Mouse (Mus musculus): ENCODE measurements around the gene Usp4. TPM values are rescaled to one million over a fixed set of nuclear protein-coding genes. Genes with fewer than 3 reads are reported as not detected.

Gene Usp4
- polyA plus RNA-seq, 1 experiment from 2014 or later: 68.3 TPM

GRCm38 (mm10) chr9:108412221-108412620 is 64.6 kb downstream of the Usp4 start:
- Histone ChIP-seq H3K4me3 (no peak overlapping the region), H3K4me1 (replicated peaks) (peaks cover 4% of the 10 kb centered on the region; the same call in 1 of the 2 replicates), H3K36me3 (no peaks in the 10 kb centered on the region), H3K9me3 (replicated peaks) (no peaks in the 10 kb centered on the region), H3K4me2 (no peak overlapping the region), H3K9ac (no peak overlapping the region), H3K27me3 (no peaks in the 10 kb centered on the region), H3K27ac (no peak overlapping the region)
- ATAC-seq (replicated peaks; ENCODE audit: insufficient number of reproducible peaks, insufficient read depth, low FRiP score, low read depth): no peak
- 68% methylated on average over 1 of the region's 1 CpGs for WGBS

GRCm38 (mm10) chr9:108428384-108428783 is 80.7 kb downstream of the Usp4 start, which contains the start of gene Ccdc36:
Gene Ccdc36 (minus strand): TSS chr9:108428484.
- no peak for ATAC-seq (replicated peaks; ENCODE audit: insufficient number of reproducible peaks, insufficient read depth, low FRiP score, low read depth)
- H3K27me3 ChIP-seq: no peaks in the 10 kb centered on the region
- no peak within 1 kb of the TSS for H3K4me3 ChIP-seq
- no peak within 1 kb of the TSS for H3K4me2 ChIP-seq
- H3K36me3 ChIP-seq: no peaks in the 10 kb centered on the region
- H3K27ac ChIP-seq: no peak within 1 kb of the TSS
- H3K9me3 ChIP-seq (replicated peaks): no peaks in the 10 kb centered on the region
- H3K9ac ChIP-seq: no peak within 1 kb of the TSS
- peaks cover 4% of the 10 kb centered on the region; the same call in 1 of the 2 replicates for H3K4me1 ChIP-seq (replicated peaks)

GRCm38 (mm10) chr9:108431431-108432067 is 83.9 kb downstream of the Usp4 start:
- Histone ChIP-seq H3K9me3 (replicated peaks) (no peaks in the 10 kb centered on the region), H3K4me3 (peak overlapping the region; percentile 42), H3K4me2 (peak overlapping the region; percentile 67), H3K27me3 (no peaks in the 10 kb centered on the region), H3K36me3 (no peaks in the 10 kb centered on the region), H3K27ac (no peak overlapping the region), H3K4me1 (replicated peaks) (peaks cover 4% of the 10 kb centered on the region; the same call in 1 of the 2 replicates), H3K9ac (no peak overlapping the region)
- ATAC-seq (replicated peaks; ENCODE audit: insufficient number of reproducible peaks, insufficient read depth, low FRiP score, low read depth): 0 out of 2 replicates have a peak, but pooled peaks have one; percentile 39
- WGBS: 40% methylated on average over 32 of the region's 32 CpGs

GRCm38 (mm10) chr9:108436182-108436581 is 88.5 kb downstream of the Usp4 start, which contains the start of gene BC048562:
Gene BC048562 (plus strand): TSS chr9:108436482.
- no peak within 1 kb of the TSS for H3K27ac ChIP-seq
- no peak within 1 kb of the TSS for H3K4me2 ChIP-seq
- no peak for ATAC-seq (replicated peaks; ENCODE audit: insufficient number of reproducible peaks, insufficient read depth, low FRiP score, low read depth)
- H3K9me3 ChIP-seq (replicated peaks): no peaks in the 10 kb centered on the region
- no peak within 1 kb of the TSS for H3K4me3 ChIP-seq
- 69% methylated on average over 3 of the region's 3 CpGs for WGBS
- H3K36me3 ChIP-seq: no peaks in the 10 kb centered on the region
- peaks cover 18% of the 10 kb centered on the region for H3K4me1 ChIP-seq (replicated peaks)
- no peak within 1 kb of the TSS for H3K9ac ChIP-seq
- no peaks in the 10 kb centered on the region for H3K27me3 ChIP-seq

- no peak overlapping the region for H3K9ac ChIP-seq
- no peak overlapping the region for H3K27ac ChIP-seq
- H3K36me3 ChIP-seq: no peaks in the 10 kb centered on the region
- no peak overlapping the region for H3K4me3 ChIP-seq
- 72% methylated on average over 6 of the region's 6 CpGs for WGBS
- ATAC-seq (replicated peaks; ENCODE audit: insufficient number of reproducible peaks, insufficient read depth, low FRiP score, low read depth): no peak
- H3K4me2 ChIP-seq: no peak overlapping the region
- H3K27me3 ChIP-seq: no peaks in the 10 kb centered on the region
- no peaks in the 10 kb centered on the region for H3K9me3 ChIP-seq (replicated peaks)
- H3K4me1 ChIP-seq (replicated peaks): peaks cover 30% of the 10 kb centered on the region
These were observed 91.5 kb downstream of the Usp4 start for GRCm38 (mm10) chr9:108439176-108439575.

GRCm38 (mm10) chr9:108440485-108440884 is 92.8 kb downstream of the Usp4 start:
- Histone ChIP-seq H3K4me2 (no peak overlapping the region), H3K4me3 (no peak overlapping the region), H3K4me1 (replicated peaks) (peaks cover 32% of the 10 kb centered on the region), H3K9ac (0 out of 2 replicates have a peak overlapping the region, but pooled peaks have one; percentile 20), H3K27ac (peak overlapping the region; percentile 17), H3K9me3 (replicated peaks) (no peaks in the 10 kb centered on the region), H3K27me3 (no peaks in the 10 kb centered on the region), H3K36me3 (no peaks in the 10 kb centered on the region)
- WGBS: 62% methylated on average over 5 of the region's 5 CpGs
- ATAC-seq (replicated peaks; ENCODE audit: insufficient number of reproducible peaks, insufficient read depth, low FRiP score, low read depth): no peak

- Histone ChIP-seq H3K9ac (no peak overlapping the region), H3K9me3 (replicated peaks) (no peaks in the 10 kb centered on the region), H3K27me3 (no peaks in the 10 kb centered on the region), H3K27ac (peak overlapping the region; percentile 55), H3K36me3 (no peaks in the 10 kb centered on the region), H3K4me1 (replicated peaks) (peaks cover 33% of the 10 kb centered on the region), H3K4me3 (no peak overlapping the region), H3K4me2 (peak overlapping the region; percentile 35)
- ATAC-seq (replicated peaks; ENCODE audit: insufficient number of reproducible peaks, insufficient read depth, low FRiP score, low read depth): 0 out of 2 replicates have a peak, but pooled peaks have one; percentile 43
- 49% methylated on average over 11 of the region's 11 CpGs for WGBS
These were observed 93.7 kb downstream of the Usp4 start for GRCm38 (mm10) chr9:108441236-108441919.

Other genes starting within 250 kb of the Usp4 start
- gene Bsn, start 157.5 kb upstream of the Usp4 start, polyA plus RNA-seq (2015; fragmentation: Nextera tagmentation; extraction: Ambion mirVana): 0.13 and 0.84 TPM in 2 replicates
- gene Dag1, start 83.9 kb upstream of the Usp4 start, polyA plus RNA-seq (2015; fragmentation: Nextera tagmentation; extraction: Ambion mirVana): 128 and 143 TPM in 2 replicates
- gene Nicn1, start 57.4 kb upstream of the Usp4 start, polyA plus RNA-seq (2015; fragmentation: Nextera tagmentation; extraction: Ambion mirVana): 23.9 and 29.0 TPM in 2 replicates
- 8.2 and 9.1 TPM in 2 replicates for gene Amt, start 51.0 kb upstream of the Usp4 start, polyA plus RNA-seq (2015; fragmentation: Nextera tagmentation; extraction: Ambion mirVana)
- 356 and 369 TPM in 2 replicates for gene Rhoa, start 41.7 kb upstream of the Usp4 start, polyA plus RNA-seq (2015; fragmentation: Nextera tagmentation; extraction: Ambion mirVana)
- 31.6 and 34.9 TPM in 2 replicates for gene Tcta, start 41.7 kb upstream of the Usp4 start, polyA plus RNA-seq (2015; fragmentation: Nextera tagmentation; extraction: Ambion mirVana)
- 746 and 792 TPM in 2 replicates for gene Gpx1, start 8.9 kb upstream of the Usp4 start, polyA plus RNA-seq (2015; fragmentation: Nextera tagmentation; extraction: Ambion mirVana)
- gene 1700102P08Rik, start 45.0 kb downstream of the Usp4 start, polyA plus RNA-seq (2015; fragmentation: Nextera tagmentation; extraction: Ambion mirVana): 0.38 and 0.53 TPM in 2 replicates
- gene Ccdc36, start 80.6 kb downstream of the Usp4 start, polyA plus RNA-seq (2015; fragmentation: Nextera tagmentation; extraction: Ambion mirVana): 0.84 and 1.1 TPM in 2 replicates
- gene BC048562, start 88.6 kb downstream of the Usp4 start, polyA plus RNA-seq (2015; fragmentation: Nextera tagmentation; extraction: Ambion mirVana): not detected in 2 replicates
- gene Ccdc71, start 112.7 kb downstream of the Usp4 start, polyA plus RNA-seq (2015; fragmentation: Nextera tagmentation; extraction: Ambion mirVana): 32.2 and 42.1 TPM in 2 replicates
- gene Klhdc8b, start 113.7 kb downstream of the Usp4 start, polyA plus RNA-seq (2015; fragmentation: Nextera tagmentation; extraction: Ambion mirVana): 95.7 and 103 TPM in 2 replicates
- 55.5 and 64.2 TPM in 2 replicates for gene Lamb2, start 131.9 kb downstream of the Usp4 start, polyA plus RNA-seq (2015; fragmentation: Nextera tagmentation; extraction: Ambion mirVana)
- 51.5 and 68.5 TPM in 2 replicates for gene Usp19, start 142.7 kb downstream of the Usp4 start, polyA plus RNA-seq (2015; fragmentation: Nextera tagmentation; extraction: Ambion mirVana)
- gene Qars, start 159.9 kb downstream of the Usp4 start, polyA plus RNA-seq (2015; fragmentation: Nextera tagmentation; extraction: Ambion mirVana): 49.4 and 67.5 TPM in 2 replicates
- 75.1 and 84.6 TPM in 2 replicates for gene Qrich1, start 169.0 kb downstream of the Usp4 start, polyA plus RNA-seq (2015; fragmentation: Nextera tagmentation; extraction: Ambion mirVana)
- 81.6 and 97.3 TPM in 2 replicates for gene Impdh2, start 212.4 kb downstream of the Usp4 start, polyA plus RNA-seq (2015; fragmentation: Nextera tagmentation; extraction: Ambion mirVana)
- gene Ndufaf3, start 219.6 kb downstream of the Usp4 start, polyA plus RNA-seq (2015; fragmentation: Nextera tagmentation; extraction: Ambion mirVana): 52.6 and 55.4 TPM in 2 replicates
- 66.8 and 103 TPM in 2 replicates for gene Dalrd3, start 222.0 kb downstream of the Usp4 start, polyA plus RNA-seq (2015; fragmentation: Nextera tagmentation; extraction: Ambion mirVana)
- gene Wdr6, start 230.9 kb downstream of the Usp4 start, polyA plus RNA-seq (2015; fragmentation: Nextera tagmentation; extraction: Ambion mirVana): 42.5 and 68.5 TPM in 2 replicates
- gene P4htm, start 249.8 kb downstream of the Usp4 start, polyA plus RNA-seq (2015; fragmentation: Nextera tagmentation; extraction: Ambion mirVana): 18.6 and 20.9 TPM in 2 replicates

Measured in heart, embryonic 15.5 days (tissue).